27 mouse cellular contexts compared by ENCODE assay signal in genomic region chr13:41490282-41490681, GRCm38 (mm10). TPM values are rescaled to one million over a fixed set of nuclear protein-coding genes. Genes with fewer than 3 reads are reported as not detected.
DNase-seq lines count a peak whose midpoint lies in the region; ATAC-seq and TF ChIP-seq lines count a peak whose summit lies in the region.
"Had no signal": no experiment of that assay in that cellular context is flagged by ENCODE, and none has a peak within 500 bp of the region (broad histone marks: within the 10 kb centered on the region; RNA-seq: fewer than 3 reads in every experiment).

No protein-coding gene starts in this region.

- H3K27ac ChIP-seq in lung, postnatal 0 days (ENCODE audit: low read length), result no peak overlapping the region
- peak overlapping the region; percentile 4 for H3K27ac ChIP-seq in spleen, adult 2 months (ENCODE audit: insufficient read depth, low read length)
- H3K27ac ChIP-seq: embryonic facial prominence, embryonic 15.5 days; gastrocnemius, adult 2 months; heart, embryonic 10.5 days; heart, embryonic 13.5 days; hindbrain, embryonic 14.5 days; hindbrain, postnatal 0 days had no signal

- no peaks in the 10 kb centered on the region for H3K9me3 ChIP-seq in lung, postnatal 0 days (ENCODE audit: low read length)
- H3K9me3 ChIP-seq: embryonic facial prominence, embryonic 15.5 days; heart, embryonic 10.5 days; heart, embryonic 13.5 days had no signal

- H3K27me3 ChIP-seq in lung, postnatal 0 days (replicated peaks; ENCODE audit: insufficient read depth, low read length), result no peaks in the 10 kb centered on the region
- H3K27me3 ChIP-seq in spleen, adult 2 months (ENCODE audit: control insufficient read depth, insufficient read depth, low read length), result no peaks in the 10 kb centered on the region
- H3K27me3 ChIP-seq: embryonic facial prominence, embryonic 15.5 days had no signal

- 0 out of 2 replicates have a peak, but pooled peaks have one; percentile 16 for ATAC-seq in lung, postnatal 0 days
- ATAC-seq: forebrain, embryonic 14.5 days; forebrain, postnatal 0 days; hindbrain, postnatal 0 days; inflammation-experienced regulatory T-cells, adult 6 months had no signal

- no peak overlapping the region for H3K4me3 ChIP-seq in lung, postnatal 0 days (ENCODE audit: low read depth, low read length)
- no peak overlapping the region for H3K4me3 ChIP-seq in spleen, adult 2 months (ENCODE audit: extremely low read depth, insufficient read depth, insufficient read length)
- H3K4me3 ChIP-seq: embryonic facial prominence, embryonic 15.5 days; gastrocnemius, adult 2 months; heart, embryonic 10.5 days; heart, embryonic 13.5 days had no signal

- H3K36me3 ChIP-seq in lung, postnatal 0 days (ENCODE audit: insufficient read depth, low read length), result no peaks in the 10 kb centered on the region
- H3K36me3 ChIP-seq in spleen, adult 2 months (ENCODE audit: control insufficient read depth, insufficient read depth, low read length), result no peaks in the 10 kb centered on the region
- H3K36me3 ChIP-seq: embryonic facial prominence, embryonic 15.5 days; heart, embryonic 10.5 days; heart, embryonic 13.5 days had no signal

- DNase-seq in heart, adult 11 months, result peak; percentile 54
- DNase-seq in heart, adult 8-10 months (ENCODE audit: low spot score), result no peak
- no peak for DNase-seq in lung, postnatal 0 days (ENCODE audit: low spot score)
- DNase-seq in lung, postnatal 25 days (ENCODE audit: low spot score), result no peak
- no peak for DNase-seq in spleen, adult 2 months (ENCODE audit: low read depth in 1 of 2, low spot score in 2 of 2)
- no peak for DNase-seq in spleen, adult 18-20 months
- DNase-seq: adrenal gland, adult 2 months; adrenal gland, postnatal 14 days; B cell, adult 2 months; cerebellum, adult 11-12 months; cerebellum, adult 8-10 months; cerebellum, postnatal 10 days; cerebellum, postnatal 36 days; embryo, embryonic 11 days; forebrain, postnatal 0 days; gastrocnemius, adult 2 months; gastrocnemius, postnatal 14 days; heart, adult 18-20 months; heart, postnatal 14 days; heart, postnatal 4 days had no signal

- H3K4me1 ChIP-seq in lung, postnatal 0 days (ENCODE audit: insufficient read depth, low read depth, low read length), result peaks cover 7% of the 10 kb centered on the region; the same call in 1 of the 2 replicates
- H3K4me1 ChIP-seq in spleen, adult 2 months (ENCODE audit: control insufficient read depth, insufficient read depth, insufficient read length), result peaks cover 31% of the 10 kb centered on the region

- WGBS in lung, postnatal 0 days, result 64% methylated on average over 8 of the region's 8 CpGs
- WGBS in spleen, adult 2 months, result 89% methylated on average over 8 of the region's 8 CpGs

- no peak for TF ChIP-seq CTCF in lung, postnatal 0 days (IDR thresholded peaks at IDR 0.05)
- no peak for TF ChIP-seq CTCF in spleen, adult 2 months (IDR thresholded peaks at IDR 0.05; ENCODE audit: extremely low read depth, insufficient read depth, insufficient read length, insufficient replicate concordance)

- peak overlapping the region; percentile 6; the same call in 1 of the 2 replicates for H3K4me2 ChIP-seq in lung, postnatal 0 days (replicated peaks; ENCODE audit: low read depth, low read length)
- H3K4me2 ChIP-seq: embryonic facial prominence, embryonic 15.5 days; heart, embryonic 13.5 days; hindbrain, embryonic 14.5 days had no signal

- TF ChIP-seq EP300 in lung, postnatal 0 days (IDR thresholded peaks at IDR 0.05), result no peak

- H3K9ac ChIP-seq in lung, postnatal 0 days (replicated peaks; ENCODE audit: low read depth), result no peak overlapping the region
- H3K9ac ChIP-seq: embryonic facial prominence, embryonic 15.5 days; forebrain, postnatal 0 days; heart, embryonic 13.5 days; hindbrain, embryonic 14.5 days had no signal

- TF ChIP-seq POLR2A in spleen, adult 2 months (IDR thresholded peaks at IDR 0.05; ENCODE audit: low read depth, low read length), result no peak

RNA-seq across cellular contexts. Expression of gene Nedd9, which starts 3.1 kb away (rescaled TPM):
- 10 to 100 TPM; 12.4 to 24.6 (median 17.0) TPM for total RNA-seq in heart, adult 8-10 months (2022)
- polyA plus RNA-seq in lung, postnatal 0 days (2015; fragmentation: Nextera tagmentation; extraction: Ambion mirVana), result 79.1 and 79.3 TPM in 2 replicates
- polyA plus RNA-seq in spleen, adult 2 months (2012; rRNA removed), result 45.3 and 48.4 TPM in 2 replicates
